Mouse (Mus musculus) NIH3T3 (cell line): ENCODE data around the gene Mrpl37.
A peak's percentile ranks its signal among the peaks of the same experiment; 100 is the strongest.
"Not testable (repeated sequence)": the region's sequence is repeated elsewhere in the genome, so short reads cannot be mapped to it uniquely, and the experiment has no call there.

ENCODE experiments used
- DNase-seq: peaks from one replicate; pipeline ENCODE4 v3.0.0-alpha.2; 2012; ENCODE audit warnings: low read depth

Gene Mrpl37

DNA sequence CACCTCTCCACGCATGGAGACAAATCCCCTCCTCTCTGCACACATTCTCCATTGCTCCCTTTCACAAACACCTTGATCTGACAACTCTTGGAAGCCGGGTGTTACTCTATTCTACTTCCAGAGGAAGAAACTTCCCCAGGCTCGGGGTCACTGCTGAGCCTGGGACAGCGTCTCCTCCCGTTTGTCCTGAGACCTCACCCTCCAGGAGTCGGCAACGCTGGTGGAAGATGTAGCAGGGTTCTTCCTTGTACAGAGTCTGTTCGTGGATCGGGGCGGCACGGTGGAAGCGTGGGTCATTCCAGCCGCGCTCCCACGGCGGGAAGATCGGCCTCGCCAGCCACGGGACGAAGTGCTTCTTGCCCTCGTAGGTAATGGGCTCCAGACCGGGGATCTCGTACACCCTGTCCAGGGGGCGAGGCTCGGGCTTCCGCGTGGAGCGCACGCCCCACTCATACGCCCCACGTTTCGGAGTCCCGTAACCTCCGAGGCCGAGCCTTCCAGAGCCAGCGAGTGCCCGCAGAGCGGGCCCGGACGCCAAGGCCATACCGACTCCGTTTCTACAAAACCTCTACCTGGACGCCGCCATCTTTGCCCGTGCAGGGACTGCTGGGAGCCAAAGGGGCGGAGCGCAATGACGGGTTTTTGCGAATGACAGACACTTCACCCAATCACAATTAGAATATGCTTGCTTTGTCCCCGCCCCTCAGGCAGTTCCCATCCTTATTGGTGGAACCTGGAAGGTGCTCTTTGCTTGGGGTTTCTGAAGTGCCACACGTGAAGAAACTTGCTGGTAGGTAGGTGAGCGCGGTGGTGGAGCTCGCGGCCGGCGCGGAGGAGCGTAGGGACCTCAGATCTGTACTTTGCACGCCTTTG lies at the start of gene Mrpl37, which contains the start of gene Cyb5rl:
TSS of gene Mrpl37 (minus strand) at position 617 of the 873 bp plus-strand sequence.
TSS of gene Cyb5rl (plus strand) at position 737 of the 873 bp plus-strand sequence.
- peak; percentile 98 for DNase-seq

DNA sequence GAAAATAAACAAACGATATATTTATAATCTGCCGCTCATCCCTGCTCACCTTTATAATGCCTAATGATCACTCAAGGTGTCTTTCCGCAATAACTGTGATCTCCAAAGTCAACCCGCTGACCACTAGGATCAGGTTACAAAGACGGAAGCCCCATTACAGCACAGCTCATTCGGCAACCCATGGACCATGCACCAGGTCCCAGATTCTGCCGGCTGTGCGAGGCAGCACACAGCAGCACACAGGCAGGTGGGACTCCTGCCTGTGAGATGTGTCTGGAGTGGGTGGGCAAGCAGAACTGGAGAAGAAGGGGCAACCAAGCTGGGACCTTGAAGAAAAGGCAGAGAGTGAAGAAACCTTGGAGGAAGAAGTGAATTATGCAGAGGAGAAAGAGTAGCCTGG lies 47.6 kb upstream of the Mrpl37 start:
- DNase-seq: no peak

DNA sequence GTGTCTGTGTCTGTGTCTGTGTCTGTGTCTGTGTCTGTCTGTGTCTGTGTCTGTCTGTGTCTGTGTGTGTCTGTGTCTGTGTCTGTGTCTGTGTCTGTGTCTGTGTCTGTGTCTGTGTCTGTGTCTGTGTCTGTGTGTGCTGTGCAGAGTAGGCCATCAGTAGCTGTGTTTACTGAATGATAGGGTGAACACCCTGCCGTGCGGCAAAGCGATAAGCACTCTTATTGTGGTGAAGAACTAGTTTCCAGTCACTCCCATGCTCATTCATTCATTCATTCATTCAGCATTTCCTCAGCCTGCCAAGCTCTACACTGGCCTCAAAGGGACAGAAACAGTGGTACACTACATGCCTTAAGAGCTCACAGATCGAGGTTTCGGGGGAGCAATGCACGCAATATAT lies 42.5 kb upstream of the Mrpl37 start:
- DNase-seq: not testable (repeated sequence)

DNA sequence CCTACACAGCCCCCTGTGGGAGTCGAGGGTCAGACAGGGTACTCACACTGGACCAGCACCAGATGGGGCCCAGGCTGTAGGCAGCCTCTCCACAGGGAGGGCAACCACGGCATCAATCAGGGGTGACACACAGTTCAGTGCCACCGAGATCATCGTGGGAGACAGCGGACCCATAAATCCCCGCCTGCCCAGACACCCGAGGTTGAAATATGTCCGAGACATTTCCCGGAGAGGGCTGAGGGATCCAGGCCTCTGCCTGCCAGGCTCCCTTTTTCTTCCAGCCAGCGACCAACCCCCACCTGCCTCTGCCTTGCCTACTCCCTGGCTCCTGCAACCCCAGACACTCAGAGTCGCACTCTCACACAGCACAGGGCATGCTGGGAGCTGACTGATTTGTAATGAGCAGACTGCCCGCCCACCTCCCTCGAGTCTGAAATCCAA lies 41.6 kb upstream of the Mrpl37 start:
- DNase-seq: peak; percentile 37

DNA sequence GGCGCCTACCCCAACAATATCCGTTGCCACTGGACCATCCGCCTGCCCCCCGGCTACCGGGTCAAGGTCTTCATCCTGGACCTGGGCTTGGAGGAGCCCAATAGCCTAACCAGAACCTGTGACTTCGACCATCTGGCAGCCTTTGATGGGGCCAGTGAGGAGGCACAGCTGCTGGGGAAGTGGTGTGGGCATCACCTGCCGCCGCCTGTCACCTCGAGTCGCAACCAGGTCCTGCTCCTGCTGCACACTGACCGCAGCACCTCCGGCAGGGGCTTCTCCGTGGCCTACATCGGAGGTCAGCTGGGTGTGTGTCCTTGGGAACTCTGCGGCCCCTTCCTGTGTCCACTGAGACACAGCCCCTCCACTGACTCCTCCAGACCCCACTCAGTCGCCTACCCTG lies 40.1 kb upstream of the Mrpl37 start:
- no peak for DNase-seq

DNA sequence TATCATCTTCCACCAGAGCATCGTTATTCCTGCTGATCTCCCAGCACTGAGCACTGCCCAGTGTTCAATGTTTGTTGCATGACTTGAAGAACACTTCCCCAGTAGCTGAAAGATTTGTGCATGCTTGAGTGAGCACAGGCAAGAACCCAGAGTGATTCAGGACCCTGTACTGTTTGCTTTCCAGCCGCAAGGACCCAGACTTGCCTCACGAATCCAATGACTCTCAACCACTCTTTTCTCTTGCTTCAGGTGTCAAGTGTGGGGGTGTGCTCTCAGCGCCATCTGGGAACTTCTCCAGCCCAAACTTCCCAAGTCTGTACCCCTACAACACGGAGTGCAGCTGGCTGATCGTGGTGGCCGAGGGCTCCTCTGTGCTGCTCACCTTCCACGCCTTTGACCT lies 35.6 kb upstream of the Mrpl37 start:
- DNase-seq: no peak

DNA sequence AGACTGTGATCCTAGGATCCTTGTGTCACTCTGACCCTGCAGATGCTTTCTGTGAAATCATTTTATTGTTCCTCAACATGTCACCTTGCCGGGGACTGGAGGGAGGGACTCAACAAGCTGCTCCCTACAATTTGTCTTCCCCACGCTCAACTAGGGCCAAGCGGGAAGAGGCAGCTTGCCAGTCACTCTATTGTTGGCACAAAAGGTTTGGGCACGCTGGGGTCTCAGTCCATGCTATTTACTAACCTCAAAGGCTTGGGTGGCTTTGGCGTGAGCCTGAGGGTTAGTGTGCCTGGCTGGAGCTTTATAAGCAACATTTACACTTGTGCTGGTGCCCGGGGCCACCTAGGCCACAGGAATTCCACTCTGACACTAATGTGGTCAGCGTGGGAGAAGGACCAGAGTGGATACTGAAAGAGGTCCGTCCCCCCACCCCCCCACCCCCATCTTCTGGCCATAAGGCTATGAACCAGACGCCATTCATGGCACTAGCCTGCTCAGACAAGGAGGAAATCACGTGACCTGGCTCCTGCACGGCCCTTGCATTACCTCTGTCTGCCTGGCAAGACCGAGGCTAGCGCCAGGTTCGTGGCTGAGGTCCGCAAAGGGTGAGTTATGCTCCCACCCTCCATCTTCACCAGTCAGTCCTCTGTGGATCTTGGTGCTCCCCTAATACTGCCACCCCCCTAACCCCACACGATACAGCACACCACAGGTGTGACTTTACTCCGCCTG lies 32.3 kb upstream of the Mrpl37 start:
- DNase-seq: no peak

DNA sequence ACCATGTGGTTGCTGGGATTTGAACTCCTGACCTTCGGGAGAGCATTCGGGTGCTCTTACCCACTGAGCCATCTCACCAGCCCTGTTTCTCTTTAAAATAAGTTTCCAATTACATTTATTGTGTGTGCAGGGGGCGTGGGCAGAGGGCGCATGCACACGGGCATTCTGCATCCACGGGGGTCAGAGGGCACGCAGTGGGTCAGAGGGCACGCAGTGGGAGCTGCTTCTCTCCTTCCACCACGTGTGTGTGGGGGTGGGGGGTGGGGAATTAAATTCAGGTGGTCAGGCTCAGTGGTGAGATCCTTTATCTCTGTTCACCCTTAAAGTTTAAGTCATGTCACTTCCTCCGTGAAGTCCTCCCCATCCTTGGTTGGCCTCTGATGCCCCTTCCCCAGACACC lies 31.7 kb upstream of the Mrpl37 start:
- no peak for DNase-seq

DNA sequence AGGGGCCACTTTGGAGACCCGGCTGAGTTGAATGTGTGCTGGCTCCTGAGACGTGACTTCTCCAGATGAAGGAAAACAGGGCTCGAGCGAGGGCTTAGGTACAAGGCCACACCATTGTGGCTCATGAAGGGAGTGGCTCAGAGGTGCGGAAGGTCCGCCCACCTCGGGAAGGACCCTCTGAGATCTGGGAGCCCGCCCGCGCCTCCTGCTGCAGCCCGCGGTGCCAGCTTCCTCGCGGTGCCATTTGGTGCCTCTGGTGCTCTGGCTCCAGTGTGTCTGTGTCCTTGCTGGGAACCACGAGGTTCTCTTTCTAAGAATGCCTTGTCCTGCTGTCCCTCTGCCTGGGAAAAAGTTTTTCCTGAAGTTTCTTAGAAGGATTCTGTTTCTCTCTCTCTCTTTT lies 31.2 kb upstream of the Mrpl37 start:
- DNase-seq: no peak

DNA sequence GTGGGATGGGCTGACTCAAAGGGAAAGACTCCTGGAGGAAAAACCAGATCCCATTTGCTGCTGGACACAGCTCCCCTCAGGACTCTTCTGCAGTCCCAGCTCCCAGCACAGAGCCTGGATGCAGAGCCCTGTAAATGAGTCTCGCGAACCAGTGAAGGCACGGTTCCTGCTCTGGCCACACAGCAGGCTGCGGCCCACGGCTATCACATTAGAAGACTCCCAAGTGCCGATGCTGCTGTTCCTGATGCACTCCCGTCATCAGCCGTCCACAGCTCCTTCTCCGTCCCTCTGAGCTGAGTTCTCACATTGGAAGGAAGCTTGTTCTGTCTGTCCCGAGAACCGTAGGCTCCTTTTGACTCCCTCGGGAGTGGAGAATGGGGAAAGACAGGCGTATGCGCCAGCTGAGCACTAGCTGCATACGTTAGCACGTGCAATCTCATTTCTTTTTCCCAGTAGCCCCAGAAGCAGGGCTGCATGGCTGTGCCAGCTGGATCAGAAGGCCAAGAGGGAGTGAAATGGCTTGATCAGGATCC lies 30.2 kb upstream of the Mrpl37 start, which contains the start of gene Cdcp2:
TSS of gene Cdcp2 (plus strand) at position 51 of the 533 bp plus-strand sequence.
- no peak for DNase-seq

DNA sequence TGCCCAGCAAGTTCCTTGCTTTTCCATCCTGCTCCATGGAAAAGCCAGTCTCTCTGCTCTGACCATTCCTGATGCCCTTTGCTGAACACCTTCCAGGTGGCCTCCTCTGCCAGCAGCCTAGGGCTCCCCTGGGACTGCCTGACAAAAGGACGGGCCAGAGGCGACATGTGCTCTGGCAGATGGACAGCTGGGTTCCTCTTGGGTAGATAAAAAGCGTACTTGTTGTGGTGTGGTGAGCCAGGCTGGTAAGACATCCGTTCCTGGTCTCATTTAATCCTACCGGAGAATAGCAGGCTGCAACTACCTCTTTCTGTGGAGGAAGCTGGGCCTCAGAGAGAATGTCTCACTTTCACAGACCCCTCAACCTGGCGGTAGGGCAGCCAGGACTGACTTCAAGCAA lies 29.4 kb upstream of the Mrpl37 start:
- DNase-seq: no peak

DNA sequence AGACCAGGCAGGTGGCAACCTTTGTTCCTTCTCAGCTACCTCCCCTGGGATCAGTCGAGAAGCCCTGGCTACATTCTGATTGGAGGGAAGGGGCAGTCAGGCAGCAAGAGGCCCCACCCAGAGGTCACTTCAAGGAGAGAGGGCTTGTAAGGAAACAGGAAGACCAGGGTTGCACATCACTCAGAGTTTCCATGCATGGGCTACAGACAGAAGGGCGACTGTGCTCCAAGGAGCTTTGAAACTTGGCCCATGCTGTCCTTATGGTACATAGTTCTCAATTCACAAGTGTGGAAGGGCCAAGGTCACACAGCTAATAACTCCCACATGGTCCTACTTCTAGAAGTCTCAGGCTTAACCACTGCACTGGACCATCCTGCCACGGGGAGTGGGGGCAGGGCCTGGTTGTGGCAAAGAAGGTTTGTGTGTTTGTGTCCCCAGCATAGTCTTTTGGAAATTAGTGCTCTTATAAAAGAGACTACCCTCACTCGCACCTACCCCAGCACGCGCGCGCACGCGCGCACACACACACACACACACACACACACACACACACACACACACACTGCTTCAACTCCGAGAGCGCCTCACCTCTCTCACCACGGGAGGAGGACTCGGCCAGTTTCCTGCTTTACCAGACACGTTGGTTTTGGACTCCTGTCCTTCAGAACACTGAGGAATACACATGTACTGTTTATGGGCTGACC lies 28.0 kb upstream of the Mrpl37 start:
- DNase-seq: peak; percentile 41

DNA sequence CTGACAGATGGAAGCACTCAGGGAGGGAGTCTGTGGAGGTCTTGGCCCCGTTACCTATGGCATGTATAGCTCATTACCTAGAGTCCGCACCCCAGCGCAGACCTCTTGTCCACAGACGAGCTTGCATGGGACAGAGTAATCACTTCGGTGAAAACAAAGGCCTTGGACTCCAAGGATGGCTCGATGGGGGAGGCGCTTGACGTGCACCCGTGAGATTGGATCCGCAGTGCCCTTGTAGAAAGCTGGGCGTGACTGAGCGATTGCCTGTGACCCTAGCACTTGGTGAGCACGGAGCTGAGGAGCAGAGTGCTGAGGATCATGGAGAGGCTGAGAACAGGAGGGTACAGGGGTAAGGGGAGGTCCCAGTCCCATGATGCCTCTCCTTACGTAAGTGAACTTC lies 25.0 kb upstream of the Mrpl37 start:
- DNase-seq: no peak

DNA sequence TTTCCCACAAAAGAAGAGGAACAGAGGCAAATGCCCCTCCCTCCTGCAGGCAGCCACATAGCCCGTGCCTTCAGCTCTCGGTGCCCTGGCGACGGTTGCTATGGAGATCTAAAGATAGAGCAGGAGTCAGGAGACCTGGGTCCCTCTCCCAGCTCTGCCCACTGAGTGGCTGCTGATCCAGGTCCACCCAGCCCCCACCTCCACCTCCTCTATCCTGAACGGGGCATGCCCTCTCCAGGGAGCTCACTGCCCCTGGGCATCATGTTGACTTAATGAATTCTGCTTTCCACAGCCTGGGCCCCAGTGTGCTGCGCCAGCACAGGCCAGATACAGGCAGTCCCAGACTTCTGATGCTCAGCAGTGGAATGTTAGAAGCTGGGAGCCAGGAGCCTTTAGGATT lies 18.2 kb upstream of the Mrpl37 start:
- peak; percentile 24 for DNase-seq

DNA sequence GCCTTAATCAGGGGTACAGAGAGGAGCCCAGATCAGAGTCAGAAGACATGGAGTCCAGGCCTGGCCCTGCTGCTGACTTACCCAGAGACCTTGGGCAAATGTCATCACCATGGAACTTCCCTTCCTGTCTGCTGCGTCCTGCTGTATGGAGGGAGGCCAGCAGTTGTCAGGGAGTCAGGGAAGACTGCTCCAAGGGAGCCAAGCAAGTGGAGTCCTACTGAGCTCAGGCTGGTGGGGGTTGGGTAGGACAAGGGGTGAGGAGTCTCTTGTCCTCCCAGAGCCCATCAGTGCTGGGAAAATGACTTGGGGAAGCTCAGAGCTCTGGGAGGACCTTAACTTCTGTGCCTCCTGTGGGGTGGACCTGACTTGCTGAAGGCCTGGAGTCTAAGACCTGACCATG lies 17.7 kb upstream of the Mrpl37 start:
- DNase-seq: no peak

DNA sequence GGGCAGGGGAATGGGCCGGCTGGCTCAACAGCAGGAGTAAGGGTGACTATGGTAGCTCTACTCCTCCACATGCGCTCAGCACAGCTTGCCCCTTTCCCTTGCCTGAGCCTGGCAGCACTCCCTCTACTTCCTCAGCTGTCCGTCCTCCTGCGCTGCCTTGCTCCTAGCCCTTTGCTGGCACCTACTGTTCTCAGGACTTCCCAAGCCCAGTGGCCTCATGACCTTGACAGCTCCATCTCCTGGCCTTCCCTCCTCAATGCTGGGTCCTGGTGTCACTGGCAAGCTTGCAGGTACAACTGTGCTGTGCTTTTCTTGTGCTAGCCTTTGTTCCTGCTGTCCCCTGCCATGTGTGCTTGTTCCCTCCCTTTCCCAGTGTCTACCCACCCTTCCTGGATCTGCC lies 16.5 kb upstream of the Mrpl37 start:
- no peak for DNase-seq

DNA sequence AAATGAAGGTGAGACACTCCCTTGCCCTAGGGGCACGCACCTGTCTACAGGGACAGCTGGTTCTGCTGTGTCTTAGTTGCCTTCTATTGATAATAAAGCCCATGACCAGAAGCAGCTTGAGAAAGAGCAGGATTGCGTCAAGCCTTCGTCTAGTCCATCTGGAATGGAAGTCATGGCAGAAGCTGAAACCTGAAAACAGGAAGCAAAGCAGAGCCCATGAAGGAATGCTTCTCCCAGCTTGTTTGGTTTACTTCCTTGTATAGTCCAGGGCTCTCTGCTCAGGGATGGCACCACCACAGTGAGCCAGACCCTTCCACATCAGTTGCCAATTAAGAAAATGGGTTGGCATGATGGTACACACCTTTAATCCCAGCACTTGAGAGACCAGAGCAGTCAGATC lies 15.5 kb upstream of the Mrpl37 start:
- DNase-seq: no peak

DNA sequence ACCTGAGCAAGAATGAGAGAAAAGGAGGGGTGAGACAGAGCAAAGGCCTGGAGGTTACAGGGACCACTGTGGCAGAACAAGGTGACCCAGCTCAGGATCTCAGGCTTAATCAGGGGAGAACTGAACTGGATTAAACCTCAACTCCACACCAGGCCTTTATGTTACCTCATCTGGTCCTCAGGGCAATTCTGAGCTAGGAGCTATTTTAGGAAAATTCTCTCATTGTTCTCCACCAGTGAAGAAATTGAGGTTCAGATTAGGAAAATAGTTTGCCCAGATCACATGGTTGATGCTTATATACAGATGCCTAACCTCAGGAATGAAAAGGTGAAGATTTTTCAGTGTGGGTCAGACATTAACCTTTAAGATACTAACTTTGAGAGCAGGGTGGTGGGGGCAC lies 13.0 kb upstream of the Mrpl37 start:
- peak; percentile 70 for DNase-seq

DNA sequence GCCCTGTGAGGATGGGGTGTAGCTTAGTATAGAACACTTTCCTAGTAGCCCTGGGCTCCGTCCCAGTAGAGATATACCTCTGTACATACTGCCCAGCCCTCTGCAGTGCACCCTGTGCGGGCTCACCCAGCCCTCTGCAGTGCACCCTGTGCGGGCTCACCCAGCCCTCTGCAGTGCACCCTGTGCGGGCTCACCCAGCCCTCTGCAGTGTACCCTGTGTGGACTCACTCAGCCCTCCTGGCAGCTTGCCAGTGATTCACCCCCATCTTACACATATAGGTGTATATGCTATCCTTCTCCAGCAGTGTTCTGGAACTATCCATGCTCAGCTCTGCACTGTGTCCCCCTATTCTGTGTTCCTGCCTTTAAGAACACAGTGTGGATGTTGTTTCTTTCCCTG lies 12.2 kb upstream of the Mrpl37 start:
- peak; percentile 47 for DNase-seq

DNA sequence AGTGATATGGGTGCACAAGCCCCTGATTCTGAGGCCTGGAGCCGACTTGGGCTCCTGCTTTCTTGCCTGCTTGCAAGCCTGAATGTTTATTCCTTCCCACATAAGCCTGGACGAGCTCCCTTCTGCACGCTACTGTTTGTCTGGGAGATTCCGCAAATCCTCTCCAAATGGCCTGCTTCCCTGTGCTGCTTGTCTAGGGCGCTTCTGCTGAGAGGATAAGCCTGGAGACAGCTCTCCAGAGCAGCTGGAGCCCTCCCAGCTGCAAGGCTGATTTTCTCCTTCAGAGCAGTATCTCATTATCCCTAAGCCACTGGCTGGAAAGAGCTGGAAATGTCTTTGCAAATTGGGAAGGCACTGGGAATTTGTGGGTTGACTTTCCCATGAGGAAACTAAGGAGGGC lies 8.8 kb upstream of the Mrpl37 start:
- no peak for DNase-seq

DNA sequence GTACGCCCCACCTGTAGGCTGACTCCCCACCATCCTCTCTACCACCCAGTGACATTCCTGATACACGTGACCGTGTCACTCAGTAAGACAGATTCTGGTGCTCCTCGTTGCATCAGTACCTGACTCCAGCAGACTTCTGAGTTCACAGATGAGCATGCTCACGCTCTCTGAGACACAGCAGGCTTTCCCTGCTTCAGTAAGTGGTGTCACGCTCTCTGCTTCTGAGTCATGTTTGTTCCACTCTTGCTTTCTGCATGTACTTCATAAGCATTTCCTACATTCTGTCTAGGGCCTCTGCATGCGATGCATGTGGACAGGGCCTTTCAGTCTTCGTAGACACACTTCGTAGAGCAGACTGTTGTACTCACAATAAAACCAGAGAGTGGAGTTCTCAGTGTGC lies 5.7 kb upstream of the Mrpl37 start:
- no peak for DNase-seq

DNA sequence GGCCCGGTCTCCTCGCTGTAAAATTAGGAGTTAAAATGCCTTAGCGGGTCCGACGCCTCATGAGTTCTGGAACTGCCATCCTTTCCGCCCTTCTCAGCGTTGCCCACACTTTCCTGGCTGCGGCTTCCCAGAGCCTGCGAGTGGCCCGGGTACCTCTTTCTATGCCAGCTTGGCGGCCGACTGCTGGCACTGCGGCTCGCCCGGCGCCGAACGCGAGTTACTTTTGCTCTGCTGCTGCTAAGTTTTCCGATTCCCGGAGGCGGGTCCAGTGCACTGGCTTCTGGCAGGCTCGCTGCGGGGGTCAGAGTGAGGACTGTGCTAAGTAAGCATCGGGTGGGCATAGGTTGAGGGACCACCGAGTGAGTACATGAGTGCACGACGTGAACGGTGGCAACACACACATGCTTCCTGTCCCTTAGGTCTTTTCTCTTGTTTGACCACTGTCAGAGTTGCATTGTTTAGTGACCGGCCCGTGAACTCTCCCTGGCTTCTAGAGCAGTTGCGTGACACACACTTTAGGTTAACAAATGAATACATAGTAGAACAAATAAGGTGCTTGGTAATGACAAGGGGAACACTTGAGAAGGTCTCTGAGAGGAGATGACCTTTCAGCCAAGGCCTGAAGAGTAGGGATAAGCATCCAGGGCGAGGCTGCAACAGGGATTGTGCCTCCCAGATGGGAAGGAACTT lies 628 bp upstream of the Mrpl37 start:
- no peak for DNase-seq
